Comparison of ENCODE assay signal across 9 mouse cellular contexts in genomic region chr2:35620364-35621224, GRCm38 (mm10).
DNase-seq lines count a peak whose midpoint lies in the region; ATAC-seq and TF ChIP-seq lines count a peak whose summit lies in the region.
"Had no signal": no experiment of that assay in that cellular context is flagged by ENCODE, and none has a peak within 500 bp of the region (broad histone marks: within the 10 kb centered on the region; RNA-seq: fewer than 3 reads in every experiment).

No protein-coding gene starts in this region.

- H3K4me1 ChIP-seq in lung, embryonic 15.5 days, result peaks cover 85% of the 10 kb centered on the region
- H3K4me1 ChIP-seq in intestine, postnatal 0 days (replicated peaks; ENCODE audit: control insufficient read depth, insufficient read depth, low read length), result peaks cover 32% of the 10 kb centered on the region
- peaks cover 78% of the 10 kb centered on the region for H3K4me1 ChIP-seq in stomach, embryonic 15.5 days

- no peak for TF ChIP-seq CTCF in intestine, postnatal 0 days (IDR thresholded peaks at IDR 0.05; ENCODE audit: low read depth)

- H3K27ac ChIP-seq in lung, embryonic 15.5 days, result peak overlapping the region; percentile 46; the same call in 1 of the 2 replicates
- H3K27ac ChIP-seq in intestine, postnatal 0 days (ENCODE audit: low read depth, low read length), result no peak overlapping the region
- peak overlapping the region; percentile 72 for H3K27ac ChIP-seq in stomach, embryonic 15.5 days

- H3K4me2 ChIP-seq in lung, embryonic 15.5 days, result peak overlapping the region; percentile 50
- H3K4me2 ChIP-seq in intestine, postnatal 0 days (replicated peaks; ENCODE audit: low read depth), result peak overlapping the region; percentile 51
- H3K4me2 ChIP-seq in stomach, embryonic 15.5 days, result peak overlapping the region; percentile 43

- no peaks in the 10 kb centered on the region for H3K36me3 ChIP-seq in lung, embryonic 15.5 days
- H3K36me3 ChIP-seq in intestine, postnatal 0 days (ENCODE audit: control insufficient read depth, insufficient read depth), result no peaks in the 10 kb centered on the region
- no peaks in the 10 kb centered on the region for H3K36me3 ChIP-seq in stomach, embryonic 15.5 days

- 12% methylated on average over 7 of the region's 7 CpGs for WGBS in lung, embryonic 15.5 days
- WGBS in intestine, postnatal 0 days, result 32% methylated on average over 7 of the region's 7 CpGs
- WGBS in stomach, embryonic 15.5 days, result 19% methylated on average over 7 of the region's 7 CpGs

- ATAC-seq in lung, embryonic 15.5 days (ENCODE audit: borderline replicate concordance, extremely low read depth, low FRiP score, low TSS enrichment), result peak; percentile 71
- no peak for ATAC-seq in intestine, postnatal 0 days
- ATAC-seq in stomach, embryonic 15.5 days (ENCODE audit: insufficient read depth, low FRiP score, low read depth), result peak; percentile 13; the same call in 1 of the 2 replicates

- H3K4me3 ChIP-seq in lung, embryonic 15.5 days, result peak overlapping the region; percentile 23
- H3K4me3 ChIP-seq in intestine, postnatal 0 days (ENCODE audit: low read depth, low read length), result no peak overlapping the region
- peak overlapping the region; percentile 14 for H3K4me3 ChIP-seq in stomach, embryonic 15.5 days (replicated peaks)

- H3K27me3 ChIP-seq in lung, embryonic 15.5 days, result no peaks in the 10 kb centered on the region
- no peaks in the 10 kb centered on the region for H3K27me3 ChIP-seq in intestine, postnatal 0 days (replicated peaks; ENCODE audit: control insufficient read depth, insufficient read depth, low read length)
- H3K27me3 ChIP-seq in stomach, embryonic 15.5 days (replicated peaks), result no peaks in the 10 kb centered on the region

- peak overlapping the region; percentile 26; the same call in 1 of the 2 replicates for H3K9ac ChIP-seq in lung, embryonic 15.5 days
- H3K9ac ChIP-seq in intestine, postnatal 0 days (ENCODE audit: low read depth, low read length), result no peak overlapping the region
- H3K9ac ChIP-seq in stomach, embryonic 15.5 days, result no peak overlapping the region

- H3K9me3 ChIP-seq in lung, embryonic 15.5 days, result no peaks in the 10 kb centered on the region
- H3K9me3 ChIP-seq in intestine, postnatal 0 days (ENCODE audit: control insufficient read depth), result no peaks in the 10 kb centered on the region
- no peaks in the 10 kb centered on the region for H3K9me3 ChIP-seq in stomach, embryonic 15.5 days

- DNase-seq in adrenal gland, postnatal 14 days, result peak; percentile 35
- DNase-seq in adrenal gland, postnatal 25 days, result no peak
- no peak for DNase-seq in lung, postnatal 14 days
- no peak for DNase-seq in ovary, postnatal 10 days (ENCODE audit: low spot score)
- DNase-seq in layer of hippocampus, postnatal 14 days (ENCODE audit: low spot score in 2 of 2), result no peak
- DNase-seq: adrenal gland, adult 8-10 months had no signal
